Mouse (Mus musculus): Measurements from ENCODE around the gene Klf6. TPM values are rescaled to one million over a fixed set of nuclear protein-coding genes. Genes with fewer than 3 reads are reported as not detected.

The Klf6 gene
- polyA plus RNA-seq, 1 experiment from 2014 or later, result 20.8 TPM

DNA sequence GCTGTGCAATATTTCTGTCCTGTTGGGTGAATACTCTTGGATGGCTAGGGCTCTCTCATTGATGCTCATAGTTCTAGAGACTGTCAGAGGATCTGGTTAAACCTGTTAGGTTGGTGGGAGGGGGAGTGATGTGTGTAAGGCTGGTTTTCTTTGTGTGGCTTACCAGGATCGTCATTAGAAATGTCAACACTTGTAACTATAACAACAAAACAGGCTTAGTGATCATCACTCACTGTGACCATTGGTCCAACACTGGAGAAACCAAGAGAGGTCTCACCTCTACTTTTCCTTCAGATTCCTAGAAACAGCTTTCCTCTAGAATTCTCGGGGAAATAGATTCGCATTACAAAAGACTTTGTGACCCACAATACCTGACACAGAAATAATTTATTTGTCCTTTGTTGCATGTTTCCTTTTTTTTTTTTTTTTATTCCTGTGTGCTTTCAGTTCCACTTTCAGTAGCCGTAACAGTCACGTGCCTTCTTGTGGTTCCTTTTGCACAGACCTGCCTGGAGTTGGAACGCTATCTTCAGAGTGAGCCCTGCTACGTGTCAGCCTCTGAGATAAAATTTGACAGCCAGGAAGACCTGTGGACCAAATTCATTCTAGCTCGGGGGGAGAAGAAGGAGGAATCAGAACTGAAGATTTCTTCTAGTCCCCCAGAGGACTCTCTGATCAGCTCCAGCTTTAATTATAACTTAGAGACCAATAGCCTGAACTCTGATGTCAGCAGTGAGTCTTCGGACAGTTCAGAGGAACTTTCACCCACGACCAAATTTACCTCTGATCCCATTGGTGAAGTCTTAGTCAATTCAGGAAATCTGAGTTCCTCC, 3.2 kb downstream of the Klf6 start:
- WGBS (ENCODE audit: insufficient replicate concordance), result 16% methylated on average over 10 of the region's 10 CpGs
- Histone ChIP-seq H3K27me3 (no peaks in the 10 kb centered on the region), H3K9me3 (replicated peaks) (no peaks in the 10 kb centered on the region), H3K9ac (peak overlapping the region; percentile 63), H3K4me1 (replicated peaks) (peaks cover 30% of the 10 kb centered on the region), H3K27ac (peak overlapping the region; percentile 32; the same call in 1 of the 2 replicates), H3K4me3 (replicated peaks) (peak overlapping the region; percentile 44), H3K4me2 (peak overlapping the region; percentile 71), H3K36me3 (peaks cover 39% of the 10 kb centered on the region)
- ATAC-seq (ENCODE audit: low read depth) (no peak), DNase-seq (no peak)

DNA sequence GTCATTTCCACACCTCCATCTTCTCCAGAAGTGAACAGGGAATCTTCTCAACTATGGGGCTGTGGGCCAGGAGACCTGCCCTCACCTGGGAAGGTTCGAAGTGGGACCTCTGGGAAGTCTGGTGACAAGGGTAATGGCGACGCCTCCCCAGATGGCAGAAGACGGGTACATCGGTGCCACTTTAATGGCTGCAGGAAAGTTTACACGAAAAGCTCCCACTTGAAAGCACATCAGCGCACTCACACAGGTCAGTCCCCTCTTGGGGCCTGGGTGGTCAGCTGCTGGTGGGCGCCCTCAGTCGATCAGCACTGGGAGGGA, 3.8 kb downstream of the Klf6 start:
- WGBS (ENCODE audit: insufficient replicate concordance), result 80% methylated on average over 9 of the region's 9 CpGs
- Histone ChIP-seq H3K9ac (no peak overlapping the region), H3K4me2 (peak overlapping the region; percentile 71), H3K27me3 (no peaks in the 10 kb centered on the region), H3K4me1 (replicated peaks) (peaks cover 30% of the 10 kb centered on the region), H3K36me3 (peaks cover 39% of the 10 kb centered on the region), H3K4me3 (replicated peaks) (peak overlapping the region; percentile 44; the same call in 1 of the 2 replicates), H3K9me3 (replicated peaks) (no peaks in the 10 kb centered on the region), H3K27ac (no peak overlapping the region)
- no peak for DNase-seq
- no peak for ATAC-seq (ENCODE audit: low read depth)

DNA sequence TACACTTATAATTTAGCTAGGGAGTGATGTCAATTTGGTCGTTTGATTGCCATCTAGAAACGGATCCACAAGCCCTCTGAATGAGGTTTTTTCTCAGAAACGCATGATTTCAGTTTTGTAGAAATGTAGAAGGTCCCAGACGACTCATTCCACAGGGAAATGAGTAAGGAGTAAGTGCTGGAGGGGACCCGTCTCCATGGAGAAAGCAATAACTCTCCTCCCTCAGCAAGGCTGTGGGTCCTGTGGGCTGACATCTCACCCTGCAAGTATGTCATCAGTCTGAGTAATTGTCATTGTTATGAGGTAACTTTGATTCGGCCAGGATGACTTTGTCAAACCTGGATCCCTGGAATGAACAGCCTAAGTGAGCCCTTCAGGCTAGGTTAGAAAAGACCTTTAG, 4.8 kb downstream of the Klf6 start:
- DNase-seq (no peak), ATAC-seq (ENCODE audit: low read depth) (no peak)
- 70% methylated on average over 6 of the region's 6 CpGs for WGBS (ENCODE audit: insufficient replicate concordance)

DNA sequence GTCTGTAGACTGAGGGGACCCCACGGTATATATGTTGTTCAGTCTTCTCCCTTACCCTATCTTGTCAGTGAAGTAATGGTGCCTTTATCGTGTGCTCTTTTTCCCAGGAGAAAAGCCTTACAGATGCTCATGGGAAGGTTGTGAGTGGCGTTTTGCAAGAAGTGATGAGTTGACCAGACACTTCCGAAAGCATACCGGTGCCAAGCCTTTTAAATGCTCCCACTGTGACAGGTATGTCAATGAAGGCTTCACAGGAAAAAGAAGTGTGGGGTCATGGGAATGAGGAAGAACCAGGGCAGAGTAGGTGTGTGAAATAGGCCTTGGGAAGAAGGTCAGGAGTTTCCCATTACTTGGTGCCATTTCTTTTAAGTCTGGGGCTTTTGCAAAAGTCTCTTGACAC, 5.2 kb downstream of the Klf6 start:
- WGBS (ENCODE audit: insufficient replicate concordance), result 75% methylated on average over 5 of the region's 5 CpGs
- Histone ChIP-seq H3K27ac (no peak overlapping the region), H3K36me3 (peaks cover 39% of the 10 kb centered on the region), H3K4me1 (replicated peaks) (peaks cover 25% of the 10 kb centered on the region), H3K9ac (no peak overlapping the region), H3K27me3 (no peaks in the 10 kb centered on the region), H3K4me3 (replicated peaks) (no peak overlapping the region), H3K4me2 (no peak overlapping the region), H3K9me3 (replicated peaks) (no peaks in the 10 kb centered on the region)
- ATAC-seq (ENCODE audit: low read depth) (no peak), DNase-seq (no peak)

More for the DNA sequence above, 4.8 kb downstream of the Klf6 start:
- peaks cover 39% of the 10 kb centered on the region for H3K36me3 ChIP-seq
- no peaks in the 10 kb centered on the region for H3K9me3 ChIP-seq (replicated peaks)
- H3K27ac ChIP-seq, result no peak overlapping the region
- H3K27me3 ChIP-seq, result no peaks in the 10 kb centered on the region
- no peak overlapping the region for H3K9ac ChIP-seq
- peaks cover 25% of the 10 kb centered on the region for H3K4me1 ChIP-seq (replicated peaks)
- no peak overlapping the region for H3K4me3 ChIP-seq (replicated peaks)
- H3K4me2 ChIP-seq, result no peak overlapping the region

DNA sequence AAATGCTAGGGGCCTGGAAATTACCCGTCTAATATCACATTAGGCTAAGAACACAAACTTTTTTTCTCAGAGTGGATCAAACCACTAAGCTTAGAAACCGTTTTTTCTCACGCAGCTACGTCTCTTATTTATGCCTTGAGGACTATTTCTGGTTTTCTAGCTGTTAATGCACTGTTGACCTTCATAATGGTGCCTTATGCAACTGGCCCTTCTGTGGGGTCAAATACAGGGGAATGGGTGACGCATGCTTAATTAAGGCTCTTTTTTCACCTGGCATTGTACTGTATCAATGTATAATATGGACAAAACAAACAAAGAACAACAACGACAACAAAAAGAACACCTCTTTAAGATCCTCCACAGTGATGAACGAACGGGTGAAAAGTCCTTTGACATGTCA, 7.1 kb downstream of the Klf6 start:
- DNase-seq (no peak), ATAC-seq (ENCODE audit: low read depth) (no peak)
- WGBS (ENCODE audit: insufficient replicate concordance), result 79% methylated on average over 8 of the region's 8 CpGs
- no peak overlapping the region for H3K4me3 ChIP-seq (replicated peaks)
- H3K4me2 ChIP-seq, result no peak overlapping the region
- peaks cover 21% of the 10 kb centered on the region for H3K4me1 ChIP-seq (replicated peaks)
- H3K27ac ChIP-seq, result no peak overlapping the region
- H3K9ac ChIP-seq, result no peak overlapping the region
- H3K27me3 ChIP-seq, result no peaks in the 10 kb centered on the region
- no peaks in the 10 kb centered on the region for H3K9me3 ChIP-seq (replicated peaks)
- peaks cover 39% of the 10 kb centered on the region for H3K36me3 ChIP-seq

DNA sequence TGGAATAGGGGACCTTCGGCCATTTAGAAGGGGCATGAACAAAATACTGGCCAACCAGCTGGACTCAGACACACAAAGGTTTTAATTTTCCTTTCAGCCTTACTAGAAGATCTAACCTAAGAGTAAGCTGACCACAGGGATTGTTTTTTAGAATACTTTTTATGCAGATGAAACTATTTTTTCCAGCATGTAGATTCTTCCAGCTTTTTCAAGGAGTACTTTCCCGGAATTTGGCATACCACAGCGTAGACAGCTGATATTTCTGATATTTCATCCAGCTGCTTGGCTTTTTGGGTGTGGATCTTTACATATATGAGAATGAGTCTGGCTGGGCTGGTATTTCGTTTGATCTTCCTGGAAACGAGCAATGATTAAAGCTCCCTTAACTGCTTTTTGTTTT, 8.2 kb downstream of the Klf6 start:
- H3K27ac ChIP-seq, result no peak overlapping the region
- H3K4me1 ChIP-seq (replicated peaks), result peaks cover 12% of the 10 kb centered on the region
- H3K9me3 ChIP-seq (replicated peaks), result no peaks in the 10 kb centered on the region
- DNase-seq (no peak), ATAC-seq (ENCODE audit: low read depth) (no peak)
- no peak overlapping the region for H3K4me3 ChIP-seq (replicated peaks)
- no peaks in the 10 kb centered on the region for H3K27me3 ChIP-seq
- no peak overlapping the region for H3K9ac ChIP-seq
- WGBS (ENCODE audit: insufficient replicate concordance), result 59% methylated on average over 5 of the region's 5 CpGs
- peaks cover 39% of the 10 kb centered on the region for H3K36me3 ChIP-seq
- H3K4me2 ChIP-seq, result no peak overlapping the region

DNA sequence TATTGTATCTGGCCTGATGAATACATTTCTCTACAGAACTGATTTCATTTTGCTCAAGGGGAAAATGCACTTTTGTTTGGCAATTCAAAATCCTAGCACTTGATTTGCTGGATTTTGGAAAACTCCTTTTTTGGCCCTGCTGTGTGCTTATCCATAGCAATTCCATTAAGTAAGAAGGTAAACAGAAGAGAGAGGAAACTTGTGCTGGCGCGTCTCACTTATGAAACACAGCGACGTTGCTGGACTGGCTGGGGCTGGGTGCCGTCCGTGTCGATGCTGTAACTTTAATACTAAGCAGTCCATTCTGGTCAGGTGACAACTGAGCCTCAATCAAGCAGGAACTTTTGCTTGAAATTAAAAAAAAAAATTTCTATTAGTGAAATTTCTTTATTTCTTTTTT, 8.6 kb downstream of the Klf6 start:
- Histone ChIP-seq H3K27ac (no peak overlapping the region), H3K4me3 (replicated peaks) (no peak overlapping the region), H3K9ac (no peak overlapping the region), H3K27me3 (no peaks in the 10 kb centered on the region), H3K9me3 (replicated peaks) (no peaks in the 10 kb centered on the region), H3K4me1 (replicated peaks) (peaks cover 7% of the 10 kb centered on the region), H3K36me3 (peaks cover 39% of the 10 kb centered on the region), H3K4me2 (no peak overlapping the region)
- ATAC-seq (ENCODE audit: low read depth), result no peak
- WGBS (ENCODE audit: insufficient replicate concordance), result 27% methylated on average over 7 of the region's 7 CpGs
- DNase-seq, result no peak

DNA sequence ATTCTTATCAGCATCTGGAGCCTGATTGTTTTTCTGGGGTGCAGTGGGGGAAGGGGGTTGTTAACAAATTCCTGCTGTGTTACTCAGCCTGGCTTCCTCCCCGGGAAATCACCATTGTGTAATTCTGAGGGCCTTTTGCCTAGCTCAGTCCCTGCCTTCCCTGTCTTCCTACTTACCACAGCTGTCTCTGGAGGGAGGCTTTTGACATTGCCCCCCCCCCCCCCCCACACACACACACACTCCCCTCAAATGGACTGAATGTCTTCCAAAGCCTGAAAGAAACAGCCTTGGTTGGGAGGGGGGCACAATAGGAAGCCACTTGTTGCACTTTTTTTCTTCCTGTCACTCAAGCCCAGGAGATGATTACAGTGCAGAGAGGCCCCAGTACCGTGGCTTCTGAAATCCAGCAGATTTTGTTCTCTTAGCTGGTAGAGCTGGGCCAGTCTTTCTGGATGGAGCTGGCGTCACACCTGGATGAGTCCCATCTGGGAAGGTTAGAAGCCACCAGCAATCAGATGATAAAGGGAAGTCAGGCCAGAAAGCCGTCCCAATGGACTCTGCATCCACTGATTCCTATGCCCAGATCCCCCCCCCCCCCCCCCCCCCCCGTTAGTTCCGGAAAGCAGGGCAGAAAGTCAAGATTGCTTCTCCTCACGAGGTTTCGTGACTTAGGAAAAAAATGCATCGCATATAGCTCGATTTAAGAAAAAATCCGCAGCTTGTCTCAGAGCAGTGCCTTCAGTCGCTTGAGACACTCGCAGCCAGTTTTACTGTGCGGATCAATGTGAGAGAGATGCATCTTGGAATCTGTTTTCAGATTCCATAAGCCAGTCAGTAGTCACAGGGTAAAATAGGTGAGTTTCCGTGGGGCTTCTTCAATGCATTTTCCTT, 9.3 kb downstream of the Klf6 start:
- Histone ChIP-seq H3K4me3 (replicated peaks) (no peak overlapping the region), H3K27ac (no peak overlapping the region), H3K4me1 (replicated peaks) (peaks cover under 1% of the 10 kb centered on the region), H3K9me3 (replicated peaks) (no peaks in the 10 kb centered on the region), H3K9ac (no peak overlapping the region), H3K4me2 (no peak overlapping the region), H3K27me3 (no peaks in the 10 kb centered on the region), H3K36me3 (peaks cover 31% of the 10 kb centered on the region)
- ATAC-seq (ENCODE audit: low read depth) (peak; percentile 52), DNase-seq (no peak)
- 16% methylated on average over 15 of the region's 15 CpGs for WGBS (ENCODE audit: insufficient replicate concordance)

DNA sequence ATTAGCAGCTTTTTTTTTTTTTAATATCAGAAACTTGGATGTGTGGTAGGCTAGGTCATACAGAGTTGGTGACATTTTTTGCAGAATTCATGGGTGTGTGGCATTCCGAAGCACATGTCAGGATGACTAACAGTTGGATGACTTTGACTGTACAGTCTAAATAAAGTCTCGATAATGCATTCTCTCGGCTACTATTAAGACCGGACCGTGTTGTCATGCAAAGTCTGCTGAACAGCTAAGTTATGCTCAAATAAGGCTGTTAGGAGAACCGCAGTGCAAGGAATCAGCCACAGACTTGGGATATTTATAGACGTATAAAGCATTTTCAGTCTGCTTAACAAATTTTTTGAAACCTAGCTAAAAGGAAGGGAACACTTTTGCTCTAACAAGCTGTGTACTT, 10.1 kb downstream of the Klf6 start:
- Histone ChIP-seq H3K4me1 (replicated peaks) (no peaks in the 10 kb centered on the region; the same call in none of the 2 replicates), H3K9ac (no peak overlapping the region), H3K27me3 (no peaks in the 10 kb centered on the region), H3K36me3 (peaks cover 23% of the 10 kb centered on the region), H3K9me3 (replicated peaks) (no peaks in the 10 kb centered on the region), H3K4me3 (replicated peaks) (no peak overlapping the region), H3K27ac (no peak overlapping the region), H3K4me2 (no peak overlapping the region)
- ATAC-seq (ENCODE audit: low read depth), result no peak
- DNase-seq, result no peak
- 81% methylated on average over 7 of the region's 7 CpGs for WGBS (ENCODE audit: insufficient replicate concordance)

DNA sequence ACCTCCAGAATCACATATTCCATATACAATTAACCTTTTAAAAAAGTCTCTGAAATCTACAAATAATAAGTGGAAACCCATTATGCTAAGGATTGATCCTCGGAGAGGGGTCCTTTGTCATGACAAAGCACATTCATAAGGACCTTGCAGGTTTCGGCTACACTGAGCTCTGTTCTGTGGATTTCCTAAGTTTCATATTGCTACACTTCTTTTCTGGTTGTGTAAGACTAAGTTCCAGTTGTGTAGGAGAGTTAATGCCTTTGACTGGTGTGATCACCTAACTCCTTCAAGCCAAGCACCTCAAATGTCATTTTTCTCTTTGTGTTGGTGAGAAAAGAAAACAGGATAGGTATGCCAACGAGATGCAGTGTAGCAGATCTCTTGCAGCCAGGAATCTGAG, 12.4 kb downstream of the Klf6 start:
- Histone ChIP-seq H3K9ac (no peak overlapping the region), H3K27me3 (no peaks in the 10 kb centered on the region), H3K4me2 (no peak overlapping the region), H3K27ac (no peak overlapping the region), H3K4me1 (replicated peaks) (no peaks in the 10 kb centered on the region; the same call in none of the 2 replicates), H3K9me3 (replicated peaks) (no peaks in the 10 kb centered on the region), H3K36me3 (0 out of 2 replicates have a peak, but pooled peaks cover under 1% of the 10 kb centered on the region), H3K4me3 (replicated peaks) (no peak overlapping the region)
- ATAC-seq (ENCODE audit: low read depth) (no peak), DNase-seq (no peak)
- WGBS (ENCODE audit: insufficient replicate concordance), result 67% methylated on average over 3 of the region's 3 CpGs

DNA sequence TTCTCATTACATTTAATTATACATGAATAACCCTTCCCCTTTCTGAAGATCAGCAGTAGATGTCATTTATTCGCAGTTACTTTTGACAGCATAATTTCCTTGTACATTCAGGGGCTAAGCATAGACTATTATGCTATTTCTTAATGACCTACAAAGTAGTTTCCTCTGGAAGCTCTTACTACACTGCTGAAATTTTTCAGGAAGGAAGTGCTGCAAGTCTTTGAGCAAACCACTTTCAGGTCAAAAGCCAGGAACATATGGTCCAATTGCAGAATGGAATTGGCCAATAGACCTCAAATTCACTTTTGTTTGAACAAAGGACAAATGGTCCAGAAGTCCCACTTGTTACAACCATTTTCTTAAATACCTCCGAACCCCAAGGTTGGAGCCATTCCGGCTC, 14.2 kb downstream of the Klf6 start:
- Histone ChIP-seq H3K9me3 (replicated peaks) (no peaks in the 10 kb centered on the region), H3K9ac (no peak overlapping the region), H3K4me2 (no peak overlapping the region), H3K27ac (no peak overlapping the region), H3K4me1 (replicated peaks) (no peaks in the 10 kb centered on the region; the same call in 1 of the 2 replicates), H3K27me3 (no peaks in the 10 kb centered on the region), H3K36me3 (no peaks in the 10 kb centered on the region), H3K4me3 (replicated peaks) (no peak overlapping the region)
- DNase-seq (no peak), ATAC-seq (ENCODE audit: low read depth) (no peak)
- 67% methylated on average over 3 of the region's 3 CpGs for WGBS (ENCODE audit: insufficient replicate concordance)

All from liver, embryonic 13.5 days (tissue).